Mouse (Mus musculus): ENCODE data around the gene Dlgap1. TPM values are rescaled to one million over a fixed set of nuclear protein-coding genes. Genes with fewer than 3 reads are reported as not detected.

Dlgap1 gene
- polyA plus RNA-seq, 1 experiment from 2014 or later, result 2.4 TPM

DNA sequence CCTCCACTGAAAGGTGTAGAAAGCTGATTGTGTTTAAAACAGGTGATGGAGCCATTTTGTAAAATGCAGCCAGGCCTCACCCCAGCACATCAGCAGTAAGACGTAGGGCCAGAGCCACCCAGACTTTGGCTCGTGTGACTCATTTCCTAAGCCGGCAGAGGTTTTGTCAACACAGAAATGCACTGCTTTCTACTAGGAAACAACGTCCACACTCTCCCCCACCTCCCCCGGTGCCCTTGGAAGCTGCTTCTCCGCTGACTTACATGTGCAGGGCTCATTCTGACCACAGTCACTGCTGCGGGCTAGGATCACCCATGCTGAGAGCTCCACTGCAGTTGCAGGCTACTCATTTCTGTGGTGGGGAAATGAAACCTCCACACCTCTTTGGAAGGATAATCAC, 533.1 kb downstream of the Dlgap1 start:
- Histone ChIP-seq H3K27me3 (ENCODE audit: control insufficient read depth, insufficient read depth, low read length) (no peaks in the 10 kb centered on the region), H3K27ac (ENCODE audit: low read depth, low read length) (no peak overlapping the region), H3K4me1 (ENCODE audit: control insufficient read depth, insufficient read depth, low read length) (no peaks in the 10 kb centered on the region), H3K4me2 (no peak overlapping the region), H3K36me3 (ENCODE audit: control insufficient read depth, insufficient read depth, low read length) (no peaks in the 10 kb centered on the region), H3K9me3 (ENCODE audit: control insufficient read depth, low read length) (no peaks in the 10 kb centered on the region), H3K9ac (ENCODE audit: low read length) (no peak overlapping the region), H3K4me3 (ENCODE audit: low read depth, low read length) (no peak overlapping the region)
- 75% methylated on average over 7 of the region's 7 CpGs for WGBS
- no peak for DNase-seq (ENCODE audit: low spot score, missing footprints)
- ATAC-seq (ENCODE audit: low FRiP score), result no peak

- H3K4me1 ChIP-seq (ENCODE audit: control insufficient read depth, insufficient read depth, low read length), result no peaks in the 10 kb centered on the region
- H3K4me2 ChIP-seq, result no peak overlapping the region
- no peak for DNase-seq (ENCODE audit: low spot score, missing footprints)
- H3K27ac ChIP-seq (ENCODE audit: low read depth, low read length), result no peak overlapping the region
- ATAC-seq (ENCODE audit: low FRiP score), result peak; percentile 44; the same call in 1 of the 2 replicates
- H3K36me3 ChIP-seq (ENCODE audit: control insufficient read depth, insufficient read depth, low read length), result no peaks in the 10 kb centered on the region
- H3K27me3 ChIP-seq (ENCODE audit: control insufficient read depth, insufficient read depth, low read length), result no peaks in the 10 kb centered on the region
- 37% methylated on average over 4 of the region's 4 CpGs for WGBS
- no peak overlapping the region for H3K9ac ChIP-seq (ENCODE audit: low read length)
- no peak overlapping the region for H3K4me3 ChIP-seq (ENCODE audit: low read depth, low read length)
- no peaks in the 10 kb centered on the region for H3K9me3 ChIP-seq (ENCODE audit: control insufficient read depth, low read length)
Measured at GRCm38 (mm10) chr17:70507759-70508158, 538.9 kb downstream of the Dlgap1 start.

DNA sequence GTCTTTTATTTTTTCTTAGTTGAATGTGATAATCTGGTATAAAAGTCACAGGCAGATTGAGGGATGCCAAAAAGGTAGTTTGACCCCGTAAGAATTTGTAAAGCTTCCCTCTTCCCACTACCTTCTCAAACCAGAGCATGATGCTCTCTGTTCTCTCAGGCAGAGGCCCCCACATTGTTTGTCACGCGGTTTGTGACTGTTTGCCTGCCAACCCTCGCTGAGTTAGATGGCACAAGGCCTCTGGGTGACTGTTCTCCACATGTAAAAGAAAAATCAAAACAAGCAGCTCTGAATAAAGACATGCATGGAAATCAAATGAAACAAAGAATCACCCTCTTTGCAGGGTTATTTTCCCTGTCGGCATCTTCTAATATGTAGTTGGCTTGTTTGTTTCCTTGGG, 541.6 kb downstream of the Dlgap1 start:
- Histone ChIP-seq H3K4me2 (no peak overlapping the region), H3K4me1 (ENCODE audit: control insufficient read depth, insufficient read depth, low read length) (no peaks in the 10 kb centered on the region), H3K36me3 (ENCODE audit: control insufficient read depth, insufficient read depth, low read length) (no peaks in the 10 kb centered on the region), H3K9ac (ENCODE audit: low read length) (no peak overlapping the region), H3K4me3 (ENCODE audit: low read depth, low read length) (no peak overlapping the region), H3K9me3 (ENCODE audit: control insufficient read depth, low read length) (no peaks in the 10 kb centered on the region), H3K27ac (ENCODE audit: low read depth, low read length) (no peak overlapping the region), H3K27me3 (ENCODE audit: control insufficient read depth, insufficient read depth, low read length) (no peaks in the 10 kb centered on the region)
- WGBS, result 86% methylated on average over 5 of the region's 5 CpGs
- ATAC-seq (ENCODE audit: low FRiP score), result no peak
- no peak for DNase-seq (ENCODE audit: low spot score, missing footprints)

GRCm38 (mm10) chr17:70511401-70511800, 542.5 kb downstream of the Dlgap1 start:
- H3K27ac ChIP-seq (ENCODE audit: low read depth, low read length), result no peak overlapping the region
- H3K4me3 ChIP-seq (ENCODE audit: low read depth, low read length), result no peak overlapping the region
- no peak overlapping the region for H3K4me2 ChIP-seq
- 97% methylated on average over 3 of the region's 3 CpGs for WGBS
- ATAC-seq (ENCODE audit: low FRiP score), result no peak
- no peaks in the 10 kb centered on the region for H3K36me3 ChIP-seq (ENCODE audit: control insufficient read depth, insufficient read depth, low read length)
- H3K9ac ChIP-seq (ENCODE audit: low read length), result no peak overlapping the region
- no peaks in the 10 kb centered on the region; the same call in 1 of the 2 replicates for H3K9me3 ChIP-seq (ENCODE audit: control insufficient read depth, low read length)
- H3K27me3 ChIP-seq (ENCODE audit: control insufficient read depth, insufficient read depth, low read length), result no peaks in the 10 kb centered on the region
- H3K4me1 ChIP-seq (ENCODE audit: control insufficient read depth, insufficient read depth, low read length), result no peaks in the 10 kb centered on the region
- DNase-seq (ENCODE audit: low spot score, missing footprints), result no peak

DNA sequence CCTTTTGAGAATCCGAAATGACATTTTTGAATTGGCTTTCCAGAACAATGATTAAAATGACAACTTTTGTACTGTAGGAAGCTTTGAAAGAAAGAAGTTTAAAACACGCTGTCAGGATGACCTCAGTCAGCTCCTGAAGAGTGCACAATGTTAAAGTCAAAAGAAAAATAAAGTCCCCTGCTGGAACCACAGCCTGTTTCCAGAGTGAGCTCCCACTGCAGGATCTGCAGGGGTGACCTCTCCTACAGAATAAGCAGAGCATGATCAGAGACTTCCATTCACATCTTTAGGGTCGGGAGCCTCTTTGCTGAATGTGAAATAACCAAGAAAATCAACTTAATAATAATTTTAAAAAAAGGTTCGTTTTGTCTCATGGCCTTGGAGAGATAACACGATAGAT, 544.9 kb downstream of the Dlgap1 start:
- no peak overlapping the region for H3K4me3 ChIP-seq (ENCODE audit: low read depth, low read length)
- H3K27ac ChIP-seq (ENCODE audit: low read depth, low read length), result no peak overlapping the region
- no peaks in the 10 kb centered on the region for H3K27me3 ChIP-seq (ENCODE audit: control insufficient read depth, insufficient read depth, low read length)
- DNase-seq (ENCODE audit: low spot score, missing footprints), result no peak
- H3K36me3 ChIP-seq (ENCODE audit: control insufficient read depth, insufficient read depth, low read length), result no peaks in the 10 kb centered on the region
- WGBS, result 81% methylated on average over 5 of the region's 5 CpGs
- ATAC-seq (ENCODE audit: low FRiP score), result no peak
- no peak overlapping the region for H3K9ac ChIP-seq (ENCODE audit: low read length)
- no peaks in the 10 kb centered on the region; the same call in 1 of the 2 replicates for H3K9me3 ChIP-seq (ENCODE audit: control insufficient read depth, low read length)
- no peak overlapping the region for H3K4me2 ChIP-seq
- H3K4me1 ChIP-seq (ENCODE audit: control insufficient read depth, insufficient read depth, low read length), result no peaks in the 10 kb centered on the region

DNA sequence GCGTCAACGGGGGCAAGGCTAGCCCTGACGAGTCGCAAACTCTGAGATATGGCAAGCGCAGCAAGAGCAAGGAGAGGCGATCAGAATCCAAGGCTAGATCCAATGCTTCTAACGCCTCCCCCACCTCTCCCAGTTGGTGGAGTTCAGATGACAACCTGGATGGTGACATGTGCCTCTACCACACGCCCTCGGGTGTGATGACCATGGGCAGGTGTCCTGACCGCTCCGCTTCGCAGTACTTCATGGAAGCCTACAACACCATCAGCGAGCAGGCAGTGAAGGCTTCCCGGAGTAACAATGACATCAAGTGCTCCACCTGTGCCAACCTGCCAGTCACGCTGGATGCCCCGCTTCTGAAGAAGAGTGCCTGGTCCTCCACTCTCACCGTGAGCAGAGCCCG, 547.6 kb downstream of the Dlgap1 start:
- Histone ChIP-seq H3K27me3 (ENCODE audit: control insufficient read depth, insufficient read depth, low read length) (no peaks in the 10 kb centered on the region), H3K9ac (ENCODE audit: low read length) (no peak overlapping the region), H3K4me3 (ENCODE audit: low read depth, low read length) (no peak overlapping the region), H3K9me3 (ENCODE audit: control insufficient read depth, low read length) (no peaks in the 10 kb centered on the region; the same call in 1 of the 2 replicates), H3K36me3 (ENCODE audit: control insufficient read depth, insufficient read depth, low read length) (no peaks in the 10 kb centered on the region), H3K27ac (ENCODE audit: low read depth, low read length) (no peak overlapping the region), H3K4me2 (no peak overlapping the region), H3K4me1 (ENCODE audit: control insufficient read depth, insufficient read depth, low read length) (no peaks in the 10 kb centered on the region)
- DNase-seq (ENCODE audit: low spot score, missing footprints), result no peak
- 92% methylated on average over 18 of the region's 18 CpGs for WGBS
- ATAC-seq (ENCODE audit: low FRiP score), result no peak

DNA sequence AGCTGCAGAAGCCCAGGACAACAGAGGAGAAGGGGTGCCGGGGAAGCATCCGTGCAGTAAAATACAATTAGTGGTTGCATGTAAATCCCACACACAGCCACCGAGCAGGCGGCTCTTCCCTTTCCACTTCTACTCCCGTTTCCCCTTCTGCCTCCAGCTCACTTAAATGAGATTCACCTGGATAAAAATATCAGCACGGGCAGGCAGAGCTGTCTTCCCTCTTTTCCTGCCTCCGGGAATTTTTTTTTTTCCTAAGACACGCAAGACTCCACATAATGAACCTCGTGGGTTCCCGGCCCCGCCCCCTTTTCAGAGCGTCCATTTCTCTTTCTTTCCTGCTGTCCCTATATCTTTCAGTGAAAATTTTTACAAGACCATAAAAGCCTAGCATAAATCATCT, 548.5 kb downstream of the Dlgap1 start:
- H3K9me3 ChIP-seq (ENCODE audit: control insufficient read depth, low read length), result no peaks in the 10 kb centered on the region; the same call in 1 of the 2 replicates
- 88% methylated on average over 12 of the region's 12 CpGs for WGBS
- H3K27me3 ChIP-seq (ENCODE audit: control insufficient read depth, insufficient read depth, low read length), result no peaks in the 10 kb centered on the region
- no peak overlapping the region for H3K4me3 ChIP-seq (ENCODE audit: low read depth, low read length)
- no peaks in the 10 kb centered on the region for H3K36me3 ChIP-seq (ENCODE audit: control insufficient read depth, insufficient read depth, low read length)
- H3K9ac ChIP-seq (ENCODE audit: low read length), result no peak overlapping the region
- H3K27ac ChIP-seq (ENCODE audit: low read depth, low read length), result no peak overlapping the region
- no peak for DNase-seq (ENCODE audit: low spot score, missing footprints)
- no peak for ATAC-seq (ENCODE audit: low FRiP score)
- no peak overlapping the region for H3K4me2 ChIP-seq
- no peaks in the 10 kb centered on the region for H3K4me1 ChIP-seq (ENCODE audit: control insufficient read depth, insufficient read depth, low read length)

GRCm38 (mm10) chr17:70521058-70521851, 552.4 kb downstream of the Dlgap1 start:
- Histone ChIP-seq H3K9ac (ENCODE audit: low read length) (no peak overlapping the region), H3K36me3 (ENCODE audit: control insufficient read depth, insufficient read depth, low read length) (no peaks in the 10 kb centered on the region), H3K9me3 (ENCODE audit: control insufficient read depth, low read length) (no peaks in the 10 kb centered on the region; the same call in 1 of the 2 replicates), H3K27ac (ENCODE audit: low read depth, low read length) (no peak overlapping the region), H3K27me3 (ENCODE audit: control insufficient read depth, insufficient read depth, low read length) (no peaks in the 10 kb centered on the region), H3K4me1 (ENCODE audit: control insufficient read depth, insufficient read depth, low read length) (no peaks in the 10 kb centered on the region), H3K4me2 (no peak overlapping the region), H3K4me3 (ENCODE audit: low read depth, low read length) (no peak overlapping the region)
- 79% methylated on average over 5 of the region's 5 CpGs for WGBS
- ATAC-seq (ENCODE audit: low FRiP score), result no peak
- peak; percentile 78 for DNase-seq (ENCODE audit: low spot score, missing footprints)

DNA sequence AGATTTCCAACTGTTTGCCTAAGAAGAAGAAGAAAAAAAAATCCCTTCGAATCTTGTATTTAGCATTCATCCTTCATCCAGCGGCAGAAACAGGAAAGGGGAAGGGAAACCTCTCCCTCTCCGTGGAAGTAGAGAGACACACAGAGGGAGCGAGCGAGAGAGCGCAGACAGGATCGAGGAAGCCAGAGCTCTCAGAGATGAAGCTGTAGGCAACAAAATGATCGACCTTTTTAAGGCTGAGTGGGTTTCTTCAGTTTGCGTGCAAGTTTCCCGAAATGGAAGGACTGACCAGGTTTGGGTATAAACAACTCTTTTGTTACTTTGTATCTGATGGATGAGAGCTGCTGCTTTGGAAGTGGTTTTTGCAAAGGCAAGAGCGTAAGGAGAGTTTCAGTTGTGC, 553.1 kb downstream of the Dlgap1 start:
- H3K4me3 ChIP-seq (ENCODE audit: low read depth, low read length), result no peak overlapping the region
- H3K36me3 ChIP-seq (ENCODE audit: control insufficient read depth, insufficient read depth, low read length), result no peaks in the 10 kb centered on the region
- DNase-seq (ENCODE audit: low spot score, missing footprints), result peak; percentile 61
- H3K9ac ChIP-seq (ENCODE audit: low read length), result no peak overlapping the region
- 55% methylated on average over 11 of the region's 11 CpGs for WGBS
- H3K4me1 ChIP-seq (ENCODE audit: control insufficient read depth, insufficient read depth, low read length), result no peaks in the 10 kb centered on the region
- no peak overlapping the region for H3K4me2 ChIP-seq
- no peaks in the 10 kb centered on the region for H3K9me3 ChIP-seq (ENCODE audit: control insufficient read depth, low read length)
- ATAC-seq (ENCODE audit: low FRiP score), result no peak
- H3K27ac ChIP-seq (ENCODE audit: low read depth, low read length), result no peak overlapping the region
- H3K27me3 ChIP-seq (ENCODE audit: control insufficient read depth, insufficient read depth, low read length), result no peaks in the 10 kb centered on the region
